Mouse (Mus musculus) kidney, adult 2 months (tissue): ENCODE data around the gene Ganab. TPM values are rescaled to one million over a fixed set of nuclear protein-coding genes. Genes with fewer than 3 reads are reported as not detected.
A peak's percentile ranks its signal among the peaks of the same experiment; 100 is the strongest.
"Not testable (repeated sequence)": the region's sequence is repeated elsewhere in the genome, so short reads cannot be mapped to it uniquely, and the experiment has no call there.

Source experiments
- DNase-seq: peaks from one replicate; pipeline ENCODE4 v3.0.0; 2021
- H3K27ac ChIP-seq: fragments of 200-500 bp; 2 replicates; pipeline ENCODE4 v1.5.1; 2012; ENCODE audit warnings: low read depth, low read length, control low read depth, inconsistent platforms; ENCODE audit not compliant: insufficient read depth
- H3K27me3 ChIP-seq: fragments of 200-500 bp; replicated peaks from 2 replicates; pipeline ENCODE4 v1.6.1; 2012; ENCODE audit warnings: mild to moderate bottlenecking, moderate library complexity, low read length, inconsistent platforms; ENCODE audit not compliant: control insufficient read depth, insufficient read depth
- H3K36me3 ChIP-seq: fragments of 200-500 bp; 2 replicates; pipeline ENCODE4 v1.6.1; 2012; ENCODE audit warnings: mild to moderate bottlenecking, moderate library complexity, low read length, inconsistent platforms; ENCODE audit not compliant: control insufficient read depth, insufficient read depth
- H3K4me1 ChIP-seq: fragments of 200-500 bp; 2 replicates; pipeline ENCODE4 v1.6.1; 2011; ENCODE audit warnings: low read length; ENCODE audit not compliant: control insufficient read depth, insufficient read depth
- H3K4me3 ChIP-seq: fragments of 200-500 bp; 2 replicates; pipeline ENCODE4 v1.5.1; 2011; ENCODE audit warnings: mild to moderate bottlenecking, low read depth, low read length, control low read depth; ENCODE audit not compliant: insufficient read depth
- CTCF ChIP-seq: fragments of 200-500 bp; conservative IDR thresholded peaks from 2 replicates; pipeline ENCODE4 v1.5.1; 2011; ENCODE audit warnings: low read depth, mild to moderate bottlenecking, control low read depth, low read length, moderate library complexity, mixed read lengths; ENCODE audit not compliant: insufficient read depth, insufficient read length
- POLR2A ChIP-seq: fragments of 200-500 bp; IDR thresholded peaks from one replicate; pipeline ENCODE4 v1.6.1; 2011; ENCODE audit warnings: low read depth, low read length, control low read depth
- WGBS: fragments of 180-500 bp; shearing (Covaris S2); methylation state at CpG from one replicate; pipeline ENCODE4 v1.1.7; 2018; 5-methylcytosine and 5-hydroxymethylcytosine counted together
- polyA plus RNA-seq: library from polyadenylated mRNA; depleted of rRNA; stranded (reverse); fragments of >200 nt; gene quantifications from 2 replicates; pipeline ENCODE4 v1.2.3, GENCODE M21; 2012

Ganab gene
- polyA plus RNA-seq, 1 experiment, result 130 TPM

- Histone ChIP-seq H3K36me3 (no peaks in the 10 kb centered on the region), H3K4me1 (no peaks in the 10 kb centered on the region), H3K27me3 (no peaks in the 10 kb centered on the region), H3K27ac (no peak overlapping the region), H3K4me3 (no peak overlapping the region)
- TF ChIP-seq CTCF, result peak; percentile 35; the same call in 1 of the 2 replicates
- TF ChIP-seq POLR2A, result no peak
- peak; percentile 47 for DNase-seq
- WGBS, result 27% methylated on average over 1 of the region's 1 CpGs
These were observed 38.9 kb upstream of the Ganab start for GRCm38 (mm10) chr19:8859018-8859417.

DNA sequence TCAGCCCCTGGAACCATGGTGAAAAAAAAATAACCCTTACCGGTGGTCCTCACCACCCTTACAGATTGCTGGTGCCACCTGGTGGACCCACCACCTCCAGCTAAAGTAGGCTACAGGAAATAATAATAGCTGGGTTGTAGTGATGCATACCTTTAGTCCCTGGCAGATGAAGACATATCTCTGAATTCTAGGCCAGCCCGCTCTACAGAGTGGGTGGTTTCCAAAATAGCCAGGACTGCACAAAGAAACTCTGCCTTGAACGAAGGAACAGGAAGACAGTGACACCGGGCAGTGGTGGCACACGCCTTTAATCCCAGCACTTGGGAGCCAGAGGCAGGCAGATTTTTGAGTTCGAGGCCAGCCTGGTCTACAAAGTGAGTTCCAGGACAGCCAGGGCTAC is 33.6 kb upstream of the Ganab start:
- H3K36me3 ChIP-seq, result no peaks in the 10 kb centered on the region
- H3K4me1 ChIP-seq, result no peaks in the 10 kb centered on the region
- DNase-seq, result no peak
- H3K4me3 ChIP-seq, result no peak overlapping the region
- TF ChIP-seq CTCF, result no peak
- no peak for TF ChIP-seq POLR2A
- 83% methylated on average over 6 of the region's 6 CpGs for WGBS
- H3K27me3 ChIP-seq, result no peaks in the 10 kb centered on the region
- no peak overlapping the region for H3K27ac ChIP-seq

- not testable (repeated sequence) for DNase-seq, H3K36me3 ChIP-seq, H3K27me3 ChIP-seq, H3K4me3 ChIP-seq, H3K27ac ChIP-seq, H3K4me1 ChIP-seq
- WGBS, result 67% methylated on average over 3 of the region's 3 CpGs
These were observed 27.5 kb upstream of the Ganab start for GRCm38 (mm10) chr19:8870381-8870780.

- DNase-seq, result no peak
- H3K27ac ChIP-seq, result peak overlapping the region; percentile 63
- no peaks in the 10 kb centered on the region for H3K27me3 ChIP-seq
- TF ChIP-seq POLR2A (no peak), CTCF (no peak)
- H3K36me3 ChIP-seq, result peaks cover 2% of the 10 kb centered on the region; the same call in 1 of the 2 replicates
- WGBS, result 34% methylated on average over 9 of the region's 9 CpGs
- peaks cover 4% of the 10 kb centered on the region; the same call in 1 of the 2 replicates for H3K4me1 ChIP-seq
- H3K4me3 ChIP-seq, result peak overlapping the region; percentile 59
These were observed 27.0 kb upstream of the Ganab start for GRCm38 (mm10) chr19:8870838-8871237.

- under 1% methylated on average over 59 of the region's 59 CpGs for whole genome bisulfite sequencing
- Histone ChIP-seq H3K4me3 (peak within 1 kb of the TSS; percentile 95), H3K36me3 (peaks cover 2% of the 10 kb centered on the region; the same call in 1 of the 2 replicates), H3K4me1 (peaks cover 4% of the 10 kb centered on the region; the same call in 1 of the 2 replicates), H3K27ac (peak within 1 kb of the TSS; percentile 85), H3K27me3 (no peaks in the 10 kb centered on the region)
- DNase-seq, result peak; percentile 99
- TF ChIP-seq POLR2A (peak; percentile 11), CTCF (no peak)
These were observed 26.3 kb upstream of the Ganab start, which contains the start of gene Ubxn1 for GRCm38 (mm10) chr19:8871267-8872186. TSS of gene Ubxn1 (plus strand) at chr19:8871496.

GRCm38 (mm10) chr19:8872266-8872840 is 25.5 kb upstream of the Ganab start:
- Histone ChIP-seq H3K27me3 (no peaks in the 10 kb centered on the region), H3K4me3 (peak overlapping the region; percentile 95), H3K36me3 (peaks cover 2% of the 10 kb centered on the region; the same call in 1 of the 2 replicates), H3K4me1 (peaks cover 4% of the 10 kb centered on the region; the same call in 1 of the 2 replicates), H3K27ac (peak overlapping the region; percentile 85; the same call in 1 of the 2 replicates)
- no peak for TF ChIP-seq POLR2A
- TF ChIP-seq CTCF, result no peak
- 46% methylated on average over 10 of the region's 10 CpGs for WGBS
- DNase-seq, result peak; percentile 23

GRCm38 (mm10) chr19:8875031-8875430 is 22.8 kb upstream of the Ganab start:
- 92% methylated on average over 7 of the region's 7 CpGs for WGBS
- no peak for TF ChIP-seq POLR2A
- no peak for TF ChIP-seq CTCF

More at GRCm38 (mm10) chr19:8875031-8875430, 22.8 kb upstream of the Ganab start:
- H3K4me1 ChIP-seq, result peaks cover 4% of the 10 kb centered on the region
- no peaks in the 10 kb centered on the region for H3K27me3 ChIP-seq
- no peak overlapping the region for H3K27ac ChIP-seq
- H3K4me3 ChIP-seq, result no peak overlapping the region
- DNase-seq, result no peak
- H3K36me3 ChIP-seq, result peaks cover 2% of the 10 kb centered on the region; the same call in 1 of the 2 replicates
